ENCODE assay signal across 1 mouse cellular context in the genomic region with DNA sequence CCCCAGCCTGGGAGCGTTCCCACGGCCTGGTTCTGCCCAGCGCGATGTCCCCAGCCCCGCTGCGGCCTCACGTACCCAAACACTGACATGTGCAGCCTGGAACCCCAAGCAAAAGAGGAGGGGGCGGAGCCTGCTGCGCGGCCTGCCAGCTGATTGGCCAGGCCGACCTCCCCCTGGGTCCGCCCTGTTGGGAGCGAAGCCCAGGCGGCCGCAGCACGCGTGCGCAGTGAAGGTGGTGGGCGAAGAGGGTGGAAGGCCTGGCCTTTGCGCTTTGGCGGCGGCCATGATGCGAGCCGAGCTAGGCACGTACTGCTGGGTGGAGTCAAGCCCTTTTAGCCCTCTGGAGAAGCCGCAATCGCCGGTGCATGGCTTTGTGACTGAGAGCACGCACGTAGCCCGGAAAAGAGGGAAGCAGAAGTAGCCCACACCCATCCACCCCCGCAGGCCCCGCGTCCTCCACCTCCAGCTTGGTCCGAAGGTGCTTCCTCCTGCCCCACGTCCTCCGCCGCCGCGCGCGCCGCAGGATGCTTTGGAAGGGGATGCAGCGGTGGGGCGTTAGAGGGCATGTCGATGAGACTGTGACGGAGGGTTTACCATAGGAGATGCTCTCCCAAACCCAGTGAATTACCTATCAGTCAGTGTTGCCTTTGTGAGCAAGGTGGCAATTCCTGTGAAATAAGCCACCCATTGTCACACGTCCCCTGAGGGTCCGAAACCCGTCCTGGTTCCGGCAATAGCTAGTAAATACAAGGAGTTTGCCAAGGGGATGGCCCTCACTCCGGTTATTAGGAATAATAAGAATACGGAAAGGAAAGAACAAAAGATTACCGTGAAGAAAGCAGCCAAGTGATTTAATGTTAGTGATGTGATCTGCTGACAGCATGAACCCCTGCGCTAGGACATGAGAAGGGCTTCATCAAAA.
TF ChIP-seq lines count a peak whose summit lies in the region.

No protein-coding gene starts in this region.

TF ChIP-seq in C2C12, 6 proteins besides CTCF, POLR2A, EP300 and RAD21:
- no peak for TF ChIP-seq MYOD1 (IDR thresholded peaks at IDR 0.05; ENCODE audit: control insufficient read depth, insufficient read length, low read depth)
- peak; percentile 83 for TF ChIP-seq MAX (IDR thresholded peaks at IDR 0.05)
